Mouse (Mus musculus) forebrain, postnatal 0 days (tissue): ENCODE results near the gene Hand1. TPM values are rescaled to one million over a fixed set of nuclear protein-coding genes. Genes with fewer than 3 reads are reported as not detected.
A peak's percentile ranks its signal among the peaks of the same experiment; 100 is the strongest.

Experiments
- ATAC-seq: fragments of 200-750 bp; cut with Nextera tagmentation; 2 replicates; pipeline ENCODE4 v1.8.0; 2017; ENCODE audit warnings: mild to moderate bottlenecking, moderate library complexity
- DNase-seq: peaks from one replicate; pipeline ENCODE4 v3.0.0-alpha.2; 2015
- H3K27ac ChIP-seq: fragments of 300-500 bp; sonication (generic); 2 replicates; pipeline ENCODE4 v1.5.1; 2014; ENCODE audit warnings: low read depth, mild to moderate bottlenecking, antibody characterized with exemption, low read length, moderate library complexity, mixed read lengths
- H3K27me3 ChIP-seq: fragments of 300-500 bp; sonication (generic); 2 replicates; pipeline ENCODE4 v1.6.1; 2014; ENCODE audit warnings: mild to moderate bottlenecking, low read length, mixed read lengths; ENCODE audit not compliant: insufficient read depth
- H3K36me3 ChIP-seq: fragments of 300-500 bp; sonication (generic); 2 replicates; pipeline ENCODE4 v1.6.1; 2014; ENCODE audit warnings: mild to moderate bottlenecking, moderate library complexity; ENCODE audit not compliant: insufficient read depth
- H3K4me1 ChIP-seq: fragments of 300-500 bp; sonication (generic); 2 replicates; pipeline ENCODE4 v1.6.1; 2014; ENCODE audit warnings: antibody characterized with exemption; ENCODE audit not compliant: insufficient read depth
- H3K4me2 ChIP-seq: fragments of 300-500 bp; sonication (generic); 2 replicates; pipeline ENCODE4 v1.6.1; 2014; ENCODE audit warnings: low read depth, mild to moderate bottlenecking, moderate library complexity
- H3K4me3 ChIP-seq: fragments of 300-500 bp; sonication (generic); 2 replicates; pipeline ENCODE4 v1.5.1; 2014; ENCODE audit warnings: low read depth, low read length, mixed read lengths
- H3K9ac ChIP-seq: fragments of 300-500 bp; sonication (generic); 2 replicates; pipeline ENCODE4 v1.6.1; 2014; ENCODE audit warnings: mild to moderate bottlenecking
- H3K9me3 ChIP-seq: fragments of 300-500 bp; sonication (generic); 2 replicates; pipeline ENCODE4 v1.6.1; 2016; ENCODE audit warnings: low read length
- CTCF ChIP-seq: sonication (generic); IDR thresholded peaks from 2 replicates; pipeline ENCODE4 v1.5.1; 2016; ENCODE audit warnings: antibody characterized with exemption, control low read depth, low read depth
- WGBS: fragments of 180-500 bp; shearing (Covaris S2); extraction: QIAGEN DNeasy Blood & Tissue Kit; methylation state at CpG from one replicate; pipeline ENCODE4 v1.1.7; 2014; 5-methylcytosine and 5-hydroxymethylcytosine counted together
- polyA plus RNA-seq: library from polyadenylated mRNA; unstranded; fragments of >200 nt; fragmentation: Nextera tagmentation; extraction: Ambion mirVana; gene quantifications from 2 replicates; pipeline ENCODE4 v1.2.1, GENCODE M21; 2015
- total RNA-seq: library from RNA; depleted of rRNA; stranded (reverse); fragments of >200 nt; gene quantifications from 2 replicates; pipeline ENCODE4 v1.2.3, GENCODE M21; 2014; rRNA removed

The Hand1 gene
- total and polyA plus RNA-seq, 2 experiments from 2014 or later: not detected

DNA sequence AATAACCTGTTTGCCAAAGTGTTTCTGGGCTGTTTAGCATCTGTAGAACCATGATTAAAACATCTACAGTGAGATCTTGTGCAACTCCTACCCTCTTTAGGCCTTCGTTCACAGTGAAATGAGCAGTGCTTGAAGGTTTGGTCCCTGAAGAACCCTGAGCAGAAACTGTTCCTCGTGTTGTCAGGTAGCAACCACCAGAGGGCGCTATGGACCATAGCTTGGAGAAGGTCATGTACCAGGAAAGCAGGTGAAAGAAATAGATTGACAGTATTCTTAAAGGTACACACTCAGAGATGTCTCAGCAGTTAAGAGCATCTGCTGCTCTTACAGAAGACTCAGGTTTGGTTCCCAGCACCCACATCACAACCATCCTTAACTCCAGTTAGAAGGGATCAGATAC, 44.7 kb downstream of the Hand1 start:
- no peak overlapping the region for H3K4me3 ChIP-seq
- no peak overlapping the region for H3K9ac ChIP-seq
- H3K4me2 ChIP-seq: no peak overlapping the region
- ATAC-seq: no peak
- no peaks in the 10 kb centered on the region for H3K27me3 ChIP-seq
- no peaks in the 10 kb centered on the region for H3K9me3 ChIP-seq
- peaks cover 4% of the 10 kb centered on the region; the same call in 1 of the 2 replicates for H3K36me3 ChIP-seq
- TF ChIP-seq CTCF: peak; percentile 53
- H3K27ac ChIP-seq: no peak overlapping the region
- H3K4me1 ChIP-seq: peaks cover 8% of the 10 kb centered on the region; the same call in 1 of the 2 replicates
- DNase-seq: no peak
- WGBS: 41% methylated on average over 3 of the region's 3 CpGs

DNA sequence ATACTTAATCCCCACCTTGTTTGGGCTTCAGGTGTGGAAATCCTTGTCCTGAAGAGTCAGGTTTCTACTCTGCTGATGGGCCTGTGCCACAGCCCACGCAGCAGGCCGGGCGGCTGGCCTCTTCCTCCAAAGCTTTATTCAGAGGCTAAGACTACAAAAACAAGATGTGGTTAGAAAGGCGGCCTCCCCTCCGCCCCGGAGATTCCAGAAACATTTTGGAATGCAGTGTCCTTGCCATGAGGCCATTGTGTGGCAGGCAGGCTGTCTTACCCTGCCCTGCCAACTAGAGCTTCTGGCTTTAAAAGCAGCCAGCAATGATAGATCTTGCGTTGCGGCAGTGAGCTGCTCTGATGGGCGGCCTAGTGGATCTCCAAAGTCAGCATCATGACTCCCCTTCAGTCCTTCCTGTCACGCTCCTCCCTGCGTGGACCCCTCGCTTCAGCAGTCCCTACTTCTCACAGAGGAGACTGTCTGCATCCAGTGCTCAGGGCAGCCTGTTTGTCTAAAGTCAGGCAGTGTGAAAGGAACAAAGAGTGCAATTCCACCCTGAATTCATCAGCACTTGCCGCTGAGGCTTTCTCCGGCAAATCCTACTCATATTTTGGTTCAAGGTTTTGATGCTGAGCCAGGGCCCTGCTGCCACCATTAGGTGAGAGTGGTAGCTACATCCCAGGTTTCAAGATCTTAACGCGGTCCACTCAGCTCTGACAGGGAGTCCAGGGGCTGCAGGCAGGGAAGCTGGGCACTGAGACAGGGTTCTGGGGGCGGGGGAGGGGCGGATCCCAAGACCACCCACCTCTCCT, 45.8 kb downstream of the Hand1 start:
- ATAC-seq (peak; percentile 80), DNase-seq (peak; percentile 81)
- peak overlapping the region; percentile 35; the same call in 1 of the 2 replicates for H3K9ac ChIP-seq
- H3K4me1 ChIP-seq: peaks cover 8% of the 10 kb centered on the region; the same call in 1 of the 2 replicates
- 21% methylated on average over 18 of the region's 18 CpGs for WGBS
- no peaks in the 10 kb centered on the region for H3K27me3 ChIP-seq
- H3K36me3 ChIP-seq: peaks cover 4% of the 10 kb centered on the region; the same call in 1 of the 2 replicates
- H3K9me3 ChIP-seq: no peaks in the 10 kb centered on the region
- H3K27ac ChIP-seq: peak overlapping the region; percentile 67
- no peak overlapping the region for H3K4me3 ChIP-seq
- TF ChIP-seq CTCF: peak; percentile 62
- no peak overlapping the region for H3K4me2 ChIP-seq

DNA sequence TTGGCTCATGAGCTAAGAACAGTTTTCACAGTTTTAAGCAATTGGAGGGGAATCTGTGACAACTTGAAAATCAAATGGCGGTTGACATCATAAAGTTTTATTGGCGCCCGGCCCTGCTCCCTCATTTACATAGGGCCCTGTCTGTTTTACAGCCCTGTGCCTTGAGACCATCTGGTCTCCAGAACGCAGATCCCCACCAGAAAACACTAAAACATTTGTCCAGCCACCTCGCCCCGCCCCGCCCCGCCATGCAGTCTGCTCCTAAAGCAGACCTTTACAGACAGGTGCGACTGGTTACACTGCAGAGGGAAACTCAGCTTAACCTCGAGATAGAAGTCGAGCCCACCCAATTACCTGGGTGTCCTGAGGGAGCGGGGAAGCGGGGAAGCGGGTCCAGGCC, 52.8 kb downstream of the Hand1 start:
- Histone ChIP-seq H3K9me3 (no peaks in the 10 kb centered on the region), H3K4me3 (no peak overlapping the region), H3K4me2 (no peak overlapping the region), H3K27me3 (peaks cover 17% of the 10 kb centered on the region), H3K9ac (no peak overlapping the region), H3K4me1 (no peaks in the 10 kb centered on the region), H3K36me3 (peaks cover 4% of the 10 kb centered on the region; the same call in 1 of the 2 replicates), H3K27ac (no peak overlapping the region)
- no peak for TF ChIP-seq CTCF
- ATAC-seq (no peak), DNase-seq (no peak)
- 79% methylated on average over 14 of the region's 14 CpGs for WGBS

Other genes starting within 250 kb of the Hand1 start
- gene Galnt10, start 187.4 kb downstream of the Hand1 start, total RNA-seq: 14.5 and 20.7 TPM in 2 replicates
- 8.0 and 9.5 TPM in 2 replicates for gene Galnt10, start 187.4 kb downstream of the Hand1 start, polyA plus RNA-seq
- gene Sap30l, start 31.2 kb downstream of the Hand1 start, total RNA-seq: 26.6 and 35.4 TPM in 2 replicates
- gene Sap30l, start 31.2 kb downstream of the Hand1 start, polyA plus RNA-seq: 11.4 and 15.3 TPM in 2 replicates
- gene Larp1, start 176.2 kb upstream of the Hand1 start, total RNA-seq: 33.0 and 43.9 TPM in 2 replicates
- gene Larp1, start 176.2 kb upstream of the Hand1 start, polyA plus RNA-seq: 7.6 and 13.3 TPM in 2 replicates